Mouse (Mus musculus) liver, embryonic 16.5 days (tissue): ENCODE results near the gene Rin2. TPM values are rescaled to one million over a fixed set of nuclear protein-coding genes. Genes with fewer than 3 reads are reported as not detected.

Experiments
- ATAC-seq: fragments of 200-750 bp; cut with Nextera tagmentation; 2 replicates; pipeline ENCODE4 v1.8.0; 2017; ENCODE audit warnings: low read depth, mild to moderate bottlenecking, moderate number of reproducible peaks, moderate library complexity
- H3K27ac ChIP-seq: fragments of 300-500 bp; sonication (generic); 2 replicates; pipeline ENCODE4 v1.5.1; 2014; ENCODE audit warnings: mild to moderate bottlenecking, low read length
- H3K27me3 ChIP-seq: fragments of 300-500 bp; sonication (generic); 2 replicates; pipeline ENCODE4 v1.6.1; 2014; ENCODE audit warnings: low read depth, low read length, mixed read lengths; ENCODE audit not compliant: control insufficient read depth, insufficient read depth
- H3K36me3 ChIP-seq: fragments of 300-500 bp; sonication (generic); 2 replicates; pipeline ENCODE4 v1.6.1; 2014; ENCODE audit warnings: mild to moderate bottlenecking; ENCODE audit not compliant: control insufficient read depth, insufficient read depth
- H3K4me1 ChIP-seq: fragments of 300-500 bp; sonication (generic); 2 replicates; pipeline ENCODE4 v1.6.1; 2014; ENCODE audit warnings: low read depth, low read length, mixed read lengths; ENCODE audit not compliant: control insufficient read depth
- H3K4me2 ChIP-seq: fragments of 300-500 bp; sonication (generic); 2 replicates; pipeline ENCODE4 v1.6.1; 2014; ENCODE audit warnings: low read depth, low read length, mixed read lengths
- H3K4me3 ChIP-seq: fragments of 300-500 bp; sonication (generic); 2 replicates; pipeline ENCODE4 v1.5.1; 2014; ENCODE audit warnings: low read depth, mild to moderate bottlenecking, low read length
- H3K9ac ChIP-seq: fragments of 300-500 bp; sonication (generic); 2 replicates; pipeline ENCODE4 v1.6.1; 2014; ENCODE audit warnings: low read depth, low read length
- H3K9me3 ChIP-seq: fragments of 300-500 bp; sonication (generic); replicated peaks from 2 replicates; pipeline ENCODE4 v1.6.1; 2016; ENCODE audit warnings: low read length; ENCODE audit not compliant: control insufficient read depth
- WGBS: fragments of 180-500 bp; shearing (Covaris S2); extraction: QIAGEN DNeasy Blood & Tissue Kit; methylation state at CpG from one replicate; pipeline ENCODE4 v1.1.7; 2014; ENCODE audit not compliant: insufficient replicate concordance; 5-methylcytosine and 5-hydroxymethylcytosine counted together
- polyA plus RNA-seq: library from polyadenylated mRNA; unstranded; fragments of >200 nt; fragmentation: Nextera tagmentation; extraction: Ambion mirVana; gene quantifications from 2 replicates; pipeline ENCODE4 v1.2.1, GENCODE M21; 2015

Gene Rin2
- polyA plus RNA-seq, 1 experiment from 2014 or later, result 2.6 TPM

- H3K9me3 ChIP-seq, result no peaks in the 10 kb centered on the region
- 36% methylated on average over 12 of the region's 12 CpGs for WGBS
- no peak overlapping the region for H3K27ac ChIP-seq
- no peak overlapping the region for H3K4me2 ChIP-seq
- no peaks in the 10 kb centered on the region for H3K27me3 ChIP-seq
- H3K4me1 ChIP-seq, result no peaks in the 10 kb centered on the region
- no peak overlapping the region for H3K4me3 ChIP-seq
- no peak for ATAC-seq
- no peaks in the 10 kb centered on the region for H3K36me3 ChIP-seq
- no peak overlapping the region for H3K9ac ChIP-seq
These were observed 81.1 kb downstream of the Rin2 start for GRCm38 (mm10) chr2:145755864-145756822.

- Histone ChIP-seq H3K4me3 (no peak overlapping the region), H3K27ac (no peak overlapping the region), H3K27me3 (no peaks in the 10 kb centered on the region), H3K9me3 (no peaks in the 10 kb centered on the region), H3K4me2 (no peak overlapping the region), H3K36me3 (no peaks in the 10 kb centered on the region), H3K9ac (no peak overlapping the region), H3K4me1 (no peaks in the 10 kb centered on the region)
- no peak for ATAC-seq
- 46% methylated on average over 3 of the region's 3 CpGs for WGBS
These were observed 85.1 kb downstream of the Rin2 start for GRCm38 (mm10) chr2:145760121-145760520.

GRCm38 (mm10) chr2:145761436-145761835 lies 86.4 kb downstream of the Rin2 start:
- no peak for ATAC-seq
- no peaks in the 10 kb centered on the region for H3K9me3 ChIP-seq
- H3K4me2 ChIP-seq, result no peak overlapping the region
- no peaks in the 10 kb centered on the region for H3K27me3 ChIP-seq
- no peak overlapping the region for H3K27ac ChIP-seq
- H3K4me3 ChIP-seq, result no peak overlapping the region
- no peaks in the 10 kb centered on the region for H3K36me3 ChIP-seq
- no peaks in the 10 kb centered on the region for H3K4me1 ChIP-seq
- no peak overlapping the region for H3K9ac ChIP-seq

- no peaks in the 10 kb centered on the region for H3K36me3 ChIP-seq
- H3K4me3 ChIP-seq, result no peak overlapping the region
- WGBS, result 45% methylated on average over 10 of the region's 10 CpGs
- no peaks in the 10 kb centered on the region for H3K4me1 ChIP-seq
- H3K27ac ChIP-seq, result no peak overlapping the region
- no peak overlapping the region for H3K9ac ChIP-seq
- ATAC-seq, result peak; percentile 43
- H3K9me3 ChIP-seq, result no peaks in the 10 kb centered on the region
- H3K27me3 ChIP-seq, result no peaks in the 10 kb centered on the region
- H3K4me2 ChIP-seq, result no peak overlapping the region
These were observed 94.9 kb downstream of the Rin2 start for GRCm38 (mm10) chr2:145769964-145770363.

DNA sequence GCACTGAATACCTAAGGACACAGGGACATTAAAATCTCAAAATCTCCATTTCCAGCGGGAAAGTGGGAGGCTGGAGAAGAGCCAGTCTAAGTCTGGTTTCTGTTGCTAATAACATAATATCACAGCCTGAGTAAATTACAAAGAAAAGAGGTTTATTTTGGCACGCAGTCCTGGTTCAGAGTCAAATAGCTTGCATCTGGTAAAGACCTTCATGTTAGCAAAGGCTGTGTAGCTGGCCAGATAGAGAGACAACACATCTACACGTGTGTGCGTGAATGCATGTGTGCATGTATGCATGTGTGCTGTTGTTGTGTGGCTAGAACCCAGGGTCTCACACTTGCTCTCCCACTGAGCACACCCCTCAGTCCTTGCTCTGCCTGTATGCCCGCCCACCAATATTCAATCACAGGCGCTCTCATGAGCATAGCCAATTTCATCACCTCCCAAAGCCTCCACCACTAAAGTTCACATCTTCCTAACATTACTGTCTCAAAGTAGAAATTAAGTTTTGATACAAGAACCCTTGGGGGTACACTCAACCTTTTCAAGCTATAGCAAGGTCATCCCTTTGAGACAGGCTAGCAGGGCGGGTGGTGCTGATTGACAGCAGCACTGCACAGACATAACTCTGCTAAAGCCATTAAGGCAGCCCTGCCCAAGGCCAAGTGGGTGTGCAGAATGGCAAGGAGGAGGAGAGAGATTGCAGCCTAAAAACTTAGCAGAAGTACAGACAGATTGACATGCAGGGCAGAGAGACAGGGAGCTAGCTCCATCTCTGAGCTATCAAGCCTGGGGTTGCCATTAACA lies 95.9 kb downstream of the Rin2 start:
- 63% methylated on average over 7 of the region's 7 CpGs for WGBS
- Histone ChIP-seq H3K27ac (no peak overlapping the region), H3K4me1 (no peaks in the 10 kb centered on the region), H3K27me3 (no peaks in the 10 kb centered on the region), H3K9ac (no peak overlapping the region), H3K36me3 (no peaks in the 10 kb centered on the region), H3K9me3 (no peaks in the 10 kb centered on the region), H3K4me2 (no peak overlapping the region), H3K4me3 (no peak overlapping the region)
- no peak for ATAC-seq

GRCm38 (mm10) chr2:145783247-145783646 lies 108.2 kb downstream of the Rin2 start:
- ATAC-seq, result no peak
- 10% methylated on average over 6 of the region's 6 CpGs for WGBS

DNA sequence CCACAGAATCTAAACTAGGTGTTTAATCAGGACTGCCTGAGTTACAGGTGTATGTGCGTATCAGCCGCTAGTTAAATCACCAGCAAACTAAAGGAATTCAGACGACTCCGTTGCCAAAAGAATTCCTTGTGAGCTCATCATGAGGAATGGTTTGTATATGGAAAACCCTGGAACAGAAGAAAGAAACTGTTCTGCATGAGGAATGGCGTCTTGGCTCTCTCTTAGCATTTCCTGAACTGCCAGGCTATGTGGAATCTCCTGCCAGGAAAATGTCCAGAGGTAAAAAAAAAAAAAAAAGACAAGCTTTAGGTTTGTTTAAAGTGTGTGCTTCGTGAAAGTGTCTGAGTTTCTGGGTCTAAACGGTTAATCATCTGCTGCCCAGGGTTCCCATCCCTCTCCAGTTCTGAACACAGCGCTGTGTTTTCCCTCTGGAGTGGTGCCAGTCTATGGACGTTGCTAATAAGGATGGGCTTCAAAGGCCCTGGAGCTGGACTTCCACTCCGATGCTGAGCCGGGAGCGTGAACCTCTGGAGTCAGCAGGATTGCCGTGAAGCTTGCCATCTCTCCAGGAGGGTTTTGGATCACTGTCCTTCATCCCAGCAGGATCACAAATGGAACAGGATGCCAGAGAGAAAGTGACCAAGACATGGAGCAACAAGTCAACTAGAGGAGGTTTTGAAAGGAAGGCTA lies 109.4 kb downstream of the Rin2 start:
- ATAC-seq, result no peak
- H3K36me3 ChIP-seq, result no peaks in the 10 kb centered on the region
- H3K4me1 ChIP-seq, result 0 out of 2 replicates have a peak, but pooled peaks cover 3% of the 10 kb centered on the region
- H3K27me3 ChIP-seq, result no peaks in the 10 kb centered on the region
- no peak overlapping the region for H3K4me2 ChIP-seq
- no peak overlapping the region for H3K9ac ChIP-seq
- H3K9me3 ChIP-seq, result no peaks in the 10 kb centered on the region
- whole genome bisulfite sequencing, result 63% methylated on average over 13 of the region's 13 CpGs
- H3K27ac ChIP-seq, result no peak overlapping the region
- no peak overlapping the region for H3K4me3 ChIP-seq

More at GRCm38 (mm10) chr2:145783247-145783646, 108.2 kb downstream of the Rin2 start:
- no peaks in the 10 kb centered on the region for H3K9me3 ChIP-seq
- H3K27ac ChIP-seq, result no peak overlapping the region
- no peaks in the 10 kb centered on the region for H3K27me3 ChIP-seq
- no peaks in the 10 kb centered on the region for H3K36me3 ChIP-seq
- H3K4me1 ChIP-seq, result 0 out of 2 replicates have a peak, but pooled peaks cover 3% of the 10 kb centered on the region
- H3K4me3 ChIP-seq, result no peak overlapping the region
- no peak overlapping the region for H3K4me2 ChIP-seq
- H3K9ac ChIP-seq, result no peak overlapping the region

GRCm38 (mm10) chr2:145784964-145785363 lies 109.9 kb downstream of the Rin2 start:
- WGBS, result 63% methylated on average over 1 of the region's 1 CpGs
- H3K27ac ChIP-seq, result no peak overlapping the region
- H3K27me3 ChIP-seq, result no peaks in the 10 kb centered on the region
- H3K9ac ChIP-seq, result no peak overlapping the region
- no peaks in the 10 kb centered on the region for H3K36me3 ChIP-seq
- H3K4me3 ChIP-seq, result no peak overlapping the region
- no peak for ATAC-seq
- H3K4me2 ChIP-seq, result no peak overlapping the region
- H3K4me1 ChIP-seq, result 0 out of 2 replicates have a peak, but pooled peaks cover 3% of the 10 kb centered on the region
- H3K9me3 ChIP-seq, result no peaks in the 10 kb centered on the region
